Mouse (Mus musculus): ENCODE measurements around the gene Hmgb2.

- TF ChIP-seq GATA1 (IDR thresholded peaks at IDR 0.05; ENCODE audit: borderline replicate concordance, low read length) (no peak), FLI1 (IDR thresholded peaks at IDR 0.05; ENCODE audit: low read length) (no peak)
Measured at GRCm38 (mm10) chr8:57479700-57480099, 32.0 kb upstream of the Hmgb2 start.

Data from megakaryocyte, embryonic 14.5 days (primary cell).